Comparison of ENCODE assay signal across 13 mouse cellular contexts in the genomic region with DNA sequence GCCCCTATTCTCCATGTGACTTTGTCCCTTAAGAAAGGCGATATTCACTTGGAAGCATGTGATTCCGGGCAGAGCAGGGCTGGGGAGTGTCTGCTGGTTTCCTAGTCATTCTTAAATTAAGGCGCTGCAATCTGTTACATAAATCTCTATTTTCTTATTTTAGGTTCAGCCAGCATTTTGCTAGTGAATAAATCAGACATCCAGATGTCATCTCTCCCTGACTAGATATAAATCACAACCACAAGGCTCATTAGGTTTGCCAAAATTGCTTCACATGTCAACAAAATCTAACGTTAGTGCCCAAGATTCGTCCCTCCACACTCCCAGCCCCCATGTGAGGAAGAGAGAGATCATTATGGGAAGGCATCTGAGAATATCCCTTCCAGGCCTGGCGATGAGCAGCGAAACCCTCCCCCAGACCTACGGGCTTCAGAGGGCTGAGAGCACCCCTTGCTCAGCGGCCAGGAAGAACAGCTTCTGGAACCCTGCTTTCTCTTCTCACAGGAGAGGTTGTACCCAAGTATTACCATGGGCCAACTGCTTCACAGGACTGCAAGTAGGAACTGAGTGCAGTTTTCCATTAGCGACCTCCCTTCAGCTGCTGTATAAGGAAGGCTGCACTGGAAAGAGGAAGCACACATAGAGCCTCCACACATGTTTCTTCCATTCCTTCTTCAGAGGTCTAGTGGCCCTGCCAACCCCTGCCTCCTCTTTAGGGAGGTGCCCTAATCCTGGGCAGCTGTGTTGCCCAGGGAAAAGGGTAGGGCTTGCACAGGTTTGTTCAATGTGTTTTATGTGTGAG.
DNase-seq lines count a peak whose midpoint lies in the region; ATAC-seq lines count a peak whose summit lies in the region.
"Had no signal": no experiment of that assay in that cellular context is flagged by ENCODE, and none has a peak within 500 bp of the region (broad histone marks: within the 10 kb centered on the region; RNA-seq: fewer than 3 reads in every experiment).

No protein-coding gene starts in this region.

- H3K4me2 ChIP-seq in hindbrain, embryonic 16.5 days (ENCODE audit: low read length) = no peak overlapping the region
- no peak overlapping the region for H3K4me2 ChIP-seq in hindbrain, embryonic 14.5 days (replicated peaks)
- H3K4me2 ChIP-seq in embryonic facial prominence, embryonic 15.5 days (replicated peaks) = no peak overlapping the region
- H3K4me2 ChIP-seq in liver, embryonic 12.5 days = no peak overlapping the region

- no peaks in the 10 kb centered on the region for H3K4me1 ChIP-seq in hindbrain, embryonic 16.5 days (ENCODE audit: control insufficient read depth, insufficient read depth, low read depth, low read length)
- H3K4me1 ChIP-seq in hindbrain, embryonic 14.5 days (replicated peaks; ENCODE audit: control insufficient read depth, insufficient read depth, low read length) = no peaks in the 10 kb centered on the region
- peaks cover 7% of the 10 kb centered on the region; the same call in 1 of the 2 replicates for H3K4me1 ChIP-seq in embryonic facial prominence, embryonic 15.5 days
- H3K4me1 ChIP-seq in liver, embryonic 12.5 days = no peaks in the 10 kb centered on the region
- H3K4me1 ChIP-seq: hindbrain, embryonic 10.5 days had no signal

- H3K27ac ChIP-seq in hindbrain, embryonic 16.5 days (ENCODE audit: low read depth, low read length) = no peak overlapping the region
- H3K27ac ChIP-seq in hindbrain, embryonic 14.5 days = no peak overlapping the region
- peak overlapping the region; percentile 55 for H3K27ac ChIP-seq in embryonic facial prominence, embryonic 15.5 days (replicated peaks)
- H3K27ac ChIP-seq in liver, embryonic 12.5 days = no peak overlapping the region
- H3K27ac ChIP-seq: hindbrain, embryonic 10.5 days had no signal

- H3K36me3 ChIP-seq in hindbrain, embryonic 16.5 days (ENCODE audit: control insufficient read depth, insufficient read depth, low read length) = no peaks in the 10 kb centered on the region
- H3K36me3 ChIP-seq in hindbrain, embryonic 14.5 days (replicated peaks; ENCODE audit: control insufficient read depth, insufficient read depth) = no peaks in the 10 kb centered on the region
- H3K36me3 ChIP-seq in embryonic facial prominence, embryonic 15.5 days = no peaks in the 10 kb centered on the region
- no peaks in the 10 kb centered on the region for H3K36me3 ChIP-seq in liver, embryonic 12.5 days
- H3K36me3 ChIP-seq: hindbrain, embryonic 10.5 days had no signal

- H3K9ac ChIP-seq in hindbrain, embryonic 16.5 days (ENCODE audit: low read depth, low read length) = no peak overlapping the region
- no peak overlapping the region for H3K9ac ChIP-seq in hindbrain, embryonic 14.5 days
- no peak overlapping the region for H3K9ac ChIP-seq in embryonic facial prominence, embryonic 15.5 days
- H3K9ac ChIP-seq in liver, embryonic 12.5 days = no peak overlapping the region

- H3K9me3 ChIP-seq in hindbrain, embryonic 16.5 days (ENCODE audit: control insufficient read depth, low read length) = no peaks in the 10 kb centered on the region
- H3K9me3 ChIP-seq in hindbrain, embryonic 14.5 days (ENCODE audit: control insufficient read depth, low read length) = no peaks in the 10 kb centered on the region
- 0 out of 2 replicates have a peak, but pooled peaks cover 3% of the 10 kb centered on the region for H3K9me3 ChIP-seq in embryonic facial prominence, embryonic 15.5 days (replicated peaks)
- H3K9me3 ChIP-seq in liver, embryonic 12.5 days (replicated peaks) = no peaks in the 10 kb centered on the region

- WGBS in hindbrain, embryonic 16.5 days = 80% methylated on average over 10 of the region's 10 CpGs
- 81% methylated on average over 10 of the region's 10 CpGs for WGBS in hindbrain, embryonic 14.5 days
- 46% methylated on average over 10 of the region's 10 CpGs for WGBS in embryonic facial prominence, embryonic 15.5 days
- 69% methylated on average over 10 of the region's 10 CpGs for WGBS in liver, embryonic 12.5 days (ENCODE audit: insufficient replicate concordance)

- DNase-seq in hindbrain, embryonic 14.5 days (ENCODE audit: low spot score) = no peak
- DNase-seq in NIH3T3 (ENCODE audit: low read depth) = peak; percentile 13
- DNase-seq in lung, postnatal 36 days = peak; percentile 24
- DNase-seq in urinary bladder, adult 2 months (ENCODE audit: low spot score) = no peak
- DNase-seq in cerebellum, postnatal 14 days = no peak
- DNase-seq: cerebellum, postnatal 36 days; kidney, adult 8-10 months; thymus, postnatal 36 days had no signal

- H3K27me3 ChIP-seq in hindbrain, embryonic 16.5 days (replicated peaks; ENCODE audit: control insufficient read depth, insufficient read depth, low read length) = no peaks in the 10 kb centered on the region
- H3K27me3 ChIP-seq in hindbrain, embryonic 14.5 days (ENCODE audit: control insufficient read depth, insufficient read depth, low read length) = no peaks in the 10 kb centered on the region
- no peaks in the 10 kb centered on the region for H3K27me3 ChIP-seq in embryonic facial prominence, embryonic 15.5 days
- no peaks in the 10 kb centered on the region for H3K27me3 ChIP-seq in liver, embryonic 12.5 days (replicated peaks)

- 0 out of 2 replicates have a peak, but pooled peaks have one; percentile 17 for ATAC-seq in hindbrain, embryonic 16.5 days
- no peak for ATAC-seq in hindbrain, embryonic 14.5 days (ENCODE audit: low FRiP score)
- peak; percentile 47; the same call in 1 of the 2 replicates for ATAC-seq in embryonic facial prominence, embryonic 15.5 days (ENCODE audit: insufficient number of reproducible peaks, low FRiP score, low TSS enrichment, low read depth)
- ATAC-seq in liver, embryonic 12.5 days = no peak
- ATAC-seq: CD4-positive, CD25-positive, alpha-beta regulatory T cell, adult 4 months had no signal

- no peak overlapping the region for H3K4me3 ChIP-seq in hindbrain, embryonic 16.5 days (ENCODE audit: low read length)
- no peak overlapping the region for H3K4me3 ChIP-seq in hindbrain, embryonic 14.5 days (replicated peaks; ENCODE audit: low read length)
- H3K4me3 ChIP-seq in embryonic facial prominence, embryonic 15.5 days (replicated peaks) = no peak overlapping the region
- no peak overlapping the region for H3K4me3 ChIP-seq in liver, embryonic 12.5 days
- H3K4me3 ChIP-seq: hindbrain, embryonic 10.5 days had no signal

Comparison
In these comparisons a context has a peak if more than half of its experiments do, and no peak if none do; other contexts are left out.
1. ATAC-seq: peak in hindbrain, embryonic 16.5 days (single experiment) and embryonic facial prominence, embryonic 15.5 days (single experiment); none in hindbrain, embryonic 14.5 days (single experiment) and liver, embryonic 12.5 days (single experiment).
2. DNase-seq: peak in NIH3T3 (single experiment) and lung, postnatal 36 days (single experiment); none in hindbrain, embryonic 14.5 days (single experiment), urinary bladder, adult 2 months (single experiment) and cerebellum, postnatal 14 days (0 of 2).